Mouse (Mus musculus): ENCODE results near the gene Ano2.

Ano2 gene

GRCm38 (mm10) chr6:126048206-126048605 lies 358.0 kb downstream of the Ano2 start:
- DNase-seq (ENCODE audit: low spot score in 2 of 2) = no peak

DNA sequence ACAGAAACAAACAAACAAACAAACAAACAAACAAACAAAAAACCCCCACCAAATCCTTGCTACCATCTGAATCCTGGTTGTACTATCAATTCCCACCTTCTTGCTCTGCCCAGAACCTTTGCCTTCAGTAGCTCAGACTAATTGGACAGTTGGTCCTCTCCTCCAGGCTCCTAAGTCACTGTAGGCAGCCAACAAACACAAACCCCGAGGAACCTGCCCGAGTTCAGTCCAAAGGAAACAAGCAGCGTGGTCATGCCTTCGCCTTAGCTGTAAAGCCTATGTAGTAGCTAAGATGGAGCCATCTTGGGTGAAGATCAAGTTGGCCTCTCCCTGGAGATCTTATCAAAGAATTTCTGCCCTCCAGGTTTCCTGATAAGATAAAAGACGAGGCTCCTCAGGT lies 362.9 kb downstream of the Ano2 start:
- no peak for DNase-seq (ENCODE audit: low spot score in 2 of 2)

GRCm38 (mm10) chr6:126057706-126058105 lies 367.5 kb downstream of the Ano2 start:
- no peak for DNase-seq (ENCODE audit: low spot score in 2 of 2)

DNA sequence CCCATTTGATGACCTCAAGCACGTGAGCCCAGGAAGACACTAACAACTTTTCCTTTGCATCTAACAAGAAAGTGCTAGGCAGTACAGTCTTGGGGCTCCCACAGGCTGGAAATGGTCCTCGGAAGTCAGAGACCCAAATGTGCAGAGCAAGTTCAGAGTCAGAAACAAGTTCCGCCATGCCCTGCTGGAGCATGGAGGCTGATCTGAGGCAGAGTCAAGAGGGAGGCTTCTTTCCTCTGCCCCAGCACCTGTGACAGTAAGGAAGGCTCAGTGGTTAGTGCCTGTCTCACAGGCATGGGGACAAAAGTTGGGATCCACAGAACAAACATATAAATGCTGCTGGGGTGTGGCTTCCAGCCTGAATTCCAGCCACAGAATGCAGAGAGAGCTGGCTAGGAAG lies 390.3 kb downstream of the Ano2 start:
- DNase-seq (ENCODE audit: low spot score in 2 of 2) = no peak

DNA sequence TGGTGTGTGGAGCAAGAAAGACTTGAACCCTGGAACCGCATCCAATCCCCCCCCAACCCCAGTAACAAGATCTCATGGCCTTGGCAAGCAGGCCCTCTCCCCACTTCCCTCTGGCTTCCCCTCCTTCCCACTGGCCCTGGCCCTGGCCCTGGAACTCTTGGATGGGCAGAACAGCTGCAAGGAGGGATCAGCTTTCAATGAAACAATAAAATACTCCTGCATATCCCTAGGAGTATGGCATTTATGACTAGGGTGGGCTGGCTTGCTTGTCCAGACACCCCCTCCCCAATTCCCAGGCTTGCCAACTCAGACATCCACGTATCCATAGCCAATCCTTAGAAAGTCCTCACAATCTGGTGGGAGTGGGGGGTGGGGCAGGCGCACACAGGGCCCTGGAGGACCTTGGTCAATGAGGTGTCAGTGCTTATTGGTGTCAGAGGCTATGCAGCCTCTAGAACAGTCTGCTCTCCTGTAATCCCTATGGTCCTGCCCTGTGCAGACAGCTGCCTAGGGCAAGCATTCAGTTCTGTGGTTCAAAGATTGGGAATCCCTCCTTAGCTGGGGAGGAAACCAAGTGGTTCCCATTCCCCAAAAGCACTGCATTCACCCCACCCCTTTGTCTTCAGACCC lies 396.2 kb downstream of the Ano2 start:
- DNase-seq (ENCODE audit: low spot score in 2 of 2) = no peak

GRCm38 (mm10) chr6:126088489-126089265 lies 398.5 kb downstream of the Ano2 start:
- no peak for DNase-seq (ENCODE audit: low spot score in 2 of 2)

Data from frontal cortex, postnatal 25 days (tissue).